ENCODE assay signal across 15 mouse cellular contexts in genomic region chr7:37695066-37695465, GRCm38 (mm10).
DNase-seq lines count a peak whose midpoint lies in the region; ATAC-seq and TF ChIP-seq lines count a peak whose summit lies in the region.
"Had no signal": no experiment of that assay in that cellular context is flagged by ENCODE, and none has a peak within 500 bp of the region (broad histone marks: within the 10 kb centered on the region; RNA-seq: fewer than 3 reads in every experiment).

No protein-coding gene starts in this region.

- no peak overlapping the region for H3K4me3 ChIP-seq in forebrain, embryonic 15.5 days
- no peak overlapping the region for H3K4me3 ChIP-seq in forebrain, embryonic 12.5 days (replicated peaks)
- H3K4me3 ChIP-seq: embryonic facial prominence, embryonic 12.5 days; lung, embryonic 15.5 days had no signal

- no peak for TF ChIP-seq POLR2A in brain, embryonic 14.5 days (IDR thresholded peaks at IDR 0.05; ENCODE audit: borderline replicate concordance, extremely low read depth, insufficient read depth, insufficient read length, poor library complexity, severe bottlenecking)

- WGBS in forebrain, embryonic 15.5 days = 42% methylated on average over 5 of the region's 5 CpGs
- WGBS in forebrain, embryonic 12.5 days = 48% methylated on average over 5 of the region's 5 CpGs

- peak; percentile 27 for DNase-seq in urinary bladder, postnatal 14 days (ENCODE audit: low spot score)
- no peak for DNase-seq in urinary bladder, postnatal 4 days (ENCODE audit: low spot score in 2 of 2)
- peak; percentile 58 for DNase-seq in brain, embryonic 14.5 days (ENCODE audit: low read depth)
- no peak for DNase-seq in layer of hippocampus, adult 8-10 months (ENCODE audit: low spot score in 2 of 2)
- no peak for DNase-seq in layer of hippocampus, adult 18-20 months (ENCODE audit: low spot score in 2 of 2)
- DNase-seq: cerebellum, adult 18-20 months; kidney, postnatal 14 days; layer of hippocampus, postnatal 36 days; right cerebral cortex, adult 18-20 months had no signal

- no peak overlapping the region for H3K27ac ChIP-seq in forebrain, embryonic 15.5 days (replicated peaks)
- H3K27ac ChIP-seq in forebrain, embryonic 12.5 days = no peak overlapping the region
- H3K27ac ChIP-seq: embryonic facial prominence, embryonic 12.5 days; lung, embryonic 15.5 days had no signal

- no peak overlapping the region for H3K9ac ChIP-seq in forebrain, embryonic 15.5 days (replicated peaks)
- no peak overlapping the region for H3K9ac ChIP-seq in forebrain, embryonic 12.5 days
- H3K9ac ChIP-seq: embryonic facial prominence, embryonic 12.5 days; lung, embryonic 15.5 days had no signal

- H3K36me3 ChIP-seq in forebrain, embryonic 15.5 days = no peaks in the 10 kb centered on the region
- no peaks in the 10 kb centered on the region for H3K36me3 ChIP-seq in forebrain, embryonic 12.5 days (replicated peaks)
- H3K36me3 ChIP-seq: embryonic facial prominence, embryonic 12.5 days; lung, embryonic 15.5 days had no signal

- peaks cover 20% of the 10 kb centered on the region for H3K4me1 ChIP-seq in forebrain, embryonic 15.5 days
- H3K4me1 ChIP-seq in forebrain, embryonic 12.5 days = peaks cover 51% of the 10 kb centered on the region
- H3K4me1 ChIP-seq: lung, embryonic 15.5 days had no signal

- no peaks in the 10 kb centered on the region for H3K9me3 ChIP-seq in forebrain, embryonic 15.5 days
- H3K9me3 ChIP-seq in forebrain, embryonic 12.5 days = no peaks in the 10 kb centered on the region
- H3K9me3 ChIP-seq: embryonic facial prominence, embryonic 12.5 days; lung, embryonic 15.5 days had no signal

- H3K27me3 ChIP-seq in forebrain, embryonic 15.5 days = no peaks in the 10 kb centered on the region
- H3K27me3 ChIP-seq in forebrain, embryonic 12.5 days = no peaks in the 10 kb centered on the region
- H3K27me3 ChIP-seq: CH12.LX; embryonic facial prominence, embryonic 12.5 days; lung, embryonic 15.5 days had no signal

- no peak for TF ChIP-seq CTCF in brain, embryonic 14.5 days (IDR thresholded peaks at IDR 0.05; ENCODE audit: borderline replicate concordance, extremely low read depth, insufficient read depth, insufficient read length)

- peak; percentile 26; the same call in 1 of the 2 replicates for ATAC-seq in forebrain, embryonic 15.5 days (replicated peaks)
- ATAC-seq in forebrain, embryonic 12.5 days (ENCODE audit: low FRiP score) = no peak
- ATAC-seq: intestine, embryonic 16.5 days had no signal

- no peak overlapping the region for H3K4me2 ChIP-seq in forebrain, embryonic 15.5 days (replicated peaks)
- no peak overlapping the region for H3K4me2 ChIP-seq in forebrain, embryonic 12.5 days
- H3K4me2 ChIP-seq: embryonic facial prominence, embryonic 12.5 days; lung, embryonic 15.5 days had no signal

Comparison
In these comparisons a context has a peak if more than half of its experiments do, and no peak if none do; other contexts are left out.
1. DNase-seq: peak in urinary bladder, postnatal 14 days (single experiment) and brain, embryonic 14.5 days (single experiment); none in urinary bladder, postnatal 4 days (0 of 2), layer of hippocampus, adult 8-10 months (0 of 2) and layer of hippocampus, adult 18-20 months (0 of 2).